In the genomic region with DNA sequence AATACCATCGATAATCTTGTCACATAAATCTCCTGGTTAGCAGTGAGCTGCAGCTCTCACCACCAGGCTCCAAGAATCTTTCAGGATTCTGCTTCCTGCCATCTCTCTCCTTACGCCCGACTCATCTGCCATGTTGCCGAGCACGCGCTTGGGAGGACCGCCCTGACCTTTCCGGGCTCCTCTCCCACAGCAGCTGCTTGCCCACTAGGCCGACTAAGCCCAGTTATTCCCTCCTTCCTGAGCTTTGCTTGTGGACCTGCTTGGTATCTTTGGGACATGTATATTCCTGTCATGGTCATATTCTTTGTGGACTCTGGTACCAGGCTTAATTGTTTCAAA, we compare ENCODE assay signal across 8 mouse cellular contexts.
A peak's percentile ranks its signal among the peaks of the same experiment; 100 is the strongest.
DNase-seq lines count a peak whose midpoint lies in the region; ATAC-seq and TF ChIP-seq lines count a peak whose summit lies in the region.

No protein-coding gene starts in this region.

- no peaks in the 10 kb centered on the region for H3K27me3 ChIP-seq in intestine, embryonic 14.5 days (replicated peaks; ENCODE audit: control insufficient read depth, insufficient read depth, low read length)
- no peaks in the 10 kb centered on the region for H3K27me3 ChIP-seq in intestine, postnatal 0 days (replicated peaks; ENCODE audit: control insufficient read depth, insufficient read depth, low read length)
- H3K27me3 ChIP-seq in E14TG2a.4 (ENCODE audit: insufficient read depth, low read length), result peaks cover 48% of the 10 kb centered on the region
- no peaks in the 10 kb centered on the region for H3K27me3 ChIP-seq in intestine, embryonic 15.5 days (replicated peaks)
- H3K27me3 ChIP-seq in thymus, adult 2 months (ENCODE audit: control insufficient read depth, insufficient read depth, low read length), result no peaks in the 10 kb centered on the region

- DNase-seq in cerebellum, postnatal 10 days, result peak; percentile 81 to 82
- DNase-seq in cerebellum, adult 11-12 months, result no peak
- DNase-seq in intestine, embryonic 14.5 days (ENCODE audit: low spot score), result no peak
- no peak for DNase-seq in thymus, adult 2 months

- H3K4me3 ChIP-seq in intestine, embryonic 14.5 days (ENCODE audit: low read depth, low read length), result no peak overlapping the region
- no peak overlapping the region for H3K4me3 ChIP-seq in intestine, postnatal 0 days (ENCODE audit: low read depth, low read length)
- H3K4me3 ChIP-seq in E14TG2a.4 (replicated peaks; ENCODE audit: low read length), result peak overlapping the region; percentile 35
- no peak overlapping the region for H3K4me3 ChIP-seq in intestine, embryonic 15.5 days (replicated peaks)
- H3K4me3 ChIP-seq in thymus, adult 2 months (ENCODE audit: control insufficient read depth, insufficient read depth, low read length), result no peak overlapping the region

- ATAC-seq in intestine, embryonic 14.5 days (replicated peaks; ENCODE audit: low FRiP score, low TSS enrichment, low read depth), result no peak
- no peak for ATAC-seq in intestine, postnatal 0 days
- no peak for ATAC-seq in intestine, embryonic 15.5 days
- no peak for ATAC-seq in megakaryocyte progenitor cell, adult 5-6 weeks (replicated peaks; ENCODE audit: poor library complexity)

- H3K4me1 ChIP-seq in intestine, embryonic 14.5 days (replicated peaks; ENCODE audit: control insufficient read depth, insufficient read depth, low read length), result peaks cover 25% of the 10 kb centered on the region
- H3K4me1 ChIP-seq in intestine, postnatal 0 days (replicated peaks; ENCODE audit: control insufficient read depth, insufficient read depth, low read length), result no peaks in the 10 kb centered on the region
- peaks cover 40% of the 10 kb centered on the region for H3K4me1 ChIP-seq in E14TG2a.4 (replicated peaks; ENCODE audit: low read depth, low read length)
- H3K4me1 ChIP-seq in intestine, embryonic 15.5 days (replicated peaks), result peaks cover 11% of the 10 kb centered on the region
- H3K4me1 ChIP-seq in thymus, adult 2 months (replicated peaks; ENCODE audit: control insufficient read depth, insufficient read depth, low read length), result no peaks in the 10 kb centered on the region; the same call in 1 of the 2 replicates

- 41% methylated on average over 9 of the region's 9 CpGs for WGBS in intestine, embryonic 14.5 days
- 66% methylated on average over 9 of the region's 9 CpGs for WGBS in intestine, postnatal 0 days
- WGBS in intestine, embryonic 15.5 days, result 60% methylated on average over 9 of the region's 9 CpGs
- WGBS in thymus, adult 2 months, result 89% methylated on average over 9 of the region's 9 CpGs

- H3K9me3 ChIP-seq in intestine, embryonic 14.5 days (ENCODE audit: control insufficient read depth, low read length), result no peaks in the 10 kb centered on the region
- H3K9me3 ChIP-seq in intestine, postnatal 0 days (ENCODE audit: control insufficient read depth), result no peaks in the 10 kb centered on the region
- H3K9me3 ChIP-seq in E14TG2a.4 (ENCODE audit: low read length), result no peaks in the 10 kb centered on the region
- H3K9me3 ChIP-seq in intestine, embryonic 15.5 days, result no peaks in the 10 kb centered on the region

- no peak for TF ChIP-seq CTCF in intestine, postnatal 0 days (IDR thresholded peaks at IDR 0.05; ENCODE audit: low read depth)
- no peak for TF ChIP-seq CTCF in E14TG2a.4 (conservative IDR thresholded peaks at IDR 0.05; ENCODE audit: low read length)
- TF ChIP-seq CTCF in thymus, adult 2 months (IDR thresholded peaks at IDR 0.05; ENCODE audit: borderline replicate concordance, control insufficient read depth, extremely low read depth, insufficient read depth, low read length, poor library complexity), result no peak

- no peak overlapping the region for H3K9ac ChIP-seq in intestine, embryonic 14.5 days (ENCODE audit: low read length)
- H3K9ac ChIP-seq in intestine, postnatal 0 days (ENCODE audit: low read depth, low read length), result no peak overlapping the region
- H3K9ac ChIP-seq in intestine, embryonic 15.5 days, result no peak overlapping the region

- H3K4me2 ChIP-seq in intestine, embryonic 14.5 days (ENCODE audit: low read length), result peak overlapping the region; percentile 36
- H3K4me2 ChIP-seq in intestine, postnatal 0 days (replicated peaks; ENCODE audit: low read depth), result no peak overlapping the region
- peak overlapping the region; percentile 38 for H3K4me2 ChIP-seq in intestine, embryonic 15.5 days (replicated peaks)

- peak overlapping the region; percentile 64; the same call in 1 of the 2 replicates for H3K27ac ChIP-seq in intestine, embryonic 14.5 days (ENCODE audit: low read depth)
- H3K27ac ChIP-seq in intestine, postnatal 0 days (ENCODE audit: low read depth, low read length), result no peak overlapping the region
- no peak overlapping the region for H3K27ac ChIP-seq in intestine, embryonic 15.5 days
- no peak overlapping the region for H3K27ac ChIP-seq in thymus, adult 2 months (ENCODE audit: control insufficient read depth, insufficient read depth, low read length)

- H3K36me3 ChIP-seq in intestine, embryonic 14.5 days (ENCODE audit: control insufficient read depth, insufficient read depth, low read length), result no peaks in the 10 kb centered on the region
- H3K36me3 ChIP-seq in intestine, postnatal 0 days (ENCODE audit: control insufficient read depth, insufficient read depth), result no peaks in the 10 kb centered on the region
- H3K36me3 ChIP-seq in E14TG2a.4 (ENCODE audit: insufficient read depth, low read length), result no peaks in the 10 kb centered on the region
- no peaks in the 10 kb centered on the region for H3K36me3 ChIP-seq in intestine, embryonic 15.5 days
- H3K36me3 ChIP-seq in thymus, adult 2 months (ENCODE audit: control insufficient read depth, insufficient read depth, low read length), result no peaks in the 10 kb centered on the region

- TF ChIP-seq POLR2A in thymus, adult 2 months (IDR thresholded peaks at IDR 0.05; ENCODE audit: control insufficient read depth, extremely low read depth, insufficient read depth, low read length, poor library complexity), result no peak

Comparison
In these comparisons a context has a peak if more than half of its experiments do, and no peak if none do; other contexts are left out.
1. DNase-seq: peak in cerebellum, postnatal 10 days (2 of 2); none in cerebellum, adult 11-12 months (single experiment), intestine, embryonic 14.5 days (single experiment) and thymus, adult 2 months (single experiment).